Mouse (Mus musculus): Measurements from ENCODE around the gene Zfr. TPM values are rescaled to one million over a fixed set of nuclear protein-coding genes. Genes with fewer than 3 reads are reported as not detected.

Gene Zfr
- polyA plus RNA-seq, 1 experiment from 2014 or later, result 85.9 TPM

GRCm38 (mm10) chr15:12204319-12205159, 86.9 kb downstream of the Zfr start, which contains the start of gene Mtmr12:
Gene Mtmr12, plus strand, starts transcription at chr15:12205028.
- Histone ChIP-seq H3K4me3 (replicated peaks; ENCODE audit: low read length) (peak within 1 kb of the TSS; percentile 88), H3K9me3 (replicated peaks; ENCODE audit: control insufficient read depth, low read length) (no peaks in the 10 kb centered on the region), H3K4me2 (ENCODE audit: low read depth, low read length) (peak within 1 kb of the TSS; percentile 83), H3K27me3 (ENCODE audit: control insufficient read depth, insufficient read depth, low read length) (no peaks in the 10 kb centered on the region), H3K9ac (ENCODE audit: low read length) (peak within 1 kb of the TSS; percentile 97), H3K4me1 (ENCODE audit: control insufficient read depth, insufficient read depth, low read length) (peaks cover 29% of the 10 kb centered on the region), H3K36me3 (ENCODE audit: control insufficient read depth, insufficient read depth, low read length) (0 out of 2 replicates have a peak, but pooled peaks cover 3% of the 10 kb centered on the region), H3K27ac (ENCODE audit: low read length) (peak within 1 kb of the TSS; percentile 93)
- peak; percentile 97 for ATAC-seq (ENCODE audit: insufficient read depth, low FRiP score)
- WGBS, result under 1% methylated on average over 58 of the region's 58 CpGs

GRCm38 (mm10) chr15:12205160-12205901, 87.7 kb downstream of the Zfr start:
- peak overlapping the region; percentile 83 for H3K4me2 ChIP-seq (ENCODE audit: low read depth, low read length)
- 0 out of 2 replicates have a peak, but pooled peaks cover 3% of the 10 kb centered on the region for H3K36me3 ChIP-seq (ENCODE audit: control insufficient read depth, insufficient read depth, low read length)
- H3K27ac ChIP-seq (ENCODE audit: low read length), result peak overlapping the region; percentile 93
- H3K9me3 ChIP-seq (replicated peaks; ENCODE audit: control insufficient read depth, low read length), result no peaks in the 10 kb centered on the region
- WGBS, result under 1% methylated on average over 66 of the region's 73 CpGs
- peaks cover 35% of the 10 kb centered on the region for H3K4me1 ChIP-seq (ENCODE audit: control insufficient read depth, insufficient read depth, low read length)
- H3K4me3 ChIP-seq (replicated peaks; ENCODE audit: low read length), result peak overlapping the region; percentile 88
- ATAC-seq (ENCODE audit: insufficient read depth, low FRiP score), result peak; percentile 75
- H3K9ac ChIP-seq (ENCODE audit: low read length), result peak overlapping the region; percentile 97
- no peaks in the 10 kb centered on the region for H3K27me3 ChIP-seq (ENCODE audit: control insufficient read depth, insufficient read depth, low read length)

- Histone ChIP-seq H3K4me3 (replicated peaks; ENCODE audit: low read length) (peak overlapping the region; percentile 88), H3K9ac (ENCODE audit: low read length) (peak overlapping the region; percentile 97), H3K4me1 (ENCODE audit: control insufficient read depth, insufficient read depth, low read length) (peaks cover 35% of the 10 kb centered on the region), H3K36me3 (ENCODE audit: control insufficient read depth, insufficient read depth, low read length) (0 out of 2 replicates have a peak, but pooled peaks cover 3% of the 10 kb centered on the region), H3K27ac (ENCODE audit: low read length) (peak overlapping the region; percentile 93; the same call in 1 of the 2 replicates), H3K9me3 (replicated peaks; ENCODE audit: control insufficient read depth, low read length) (no peaks in the 10 kb centered on the region), H3K27me3 (ENCODE audit: control insufficient read depth, insufficient read depth, low read length) (no peaks in the 10 kb centered on the region), H3K4me2 (ENCODE audit: low read depth, low read length) (peak overlapping the region; percentile 83)
- no peak for ATAC-seq (ENCODE audit: insufficient read depth, low FRiP score)
- WGBS, result 28% methylated on average over 14 of the region's 14 CpGs
Observed at GRCm38 (mm10) chr15:12205902-12206645, 88.4 kb downstream of the Zfr start.

- Histone ChIP-seq H3K4me3 (replicated peaks; ENCODE audit: low read length) (peak overlapping the region; percentile 88; the same call in 1 of the 2 replicates), H3K27ac (ENCODE audit: low read length) (no peak overlapping the region)
Observed at GRCm38 (mm10) chr15:12206646-12207222, 89.1 kb downstream of the Zfr start.

GRCm38 (mm10) chr15:12207556-12208090, 90.0 kb downstream of the Zfr start:
- Histone ChIP-seq H3K27ac (ENCODE audit: low read length) (0 out of 2 replicates have a peak overlapping the region, but pooled peaks have one; percentile 11), H3K4me3 (replicated peaks; ENCODE audit: low read length) (no peak overlapping the region), H3K27me3 (ENCODE audit: control insufficient read depth, insufficient read depth, low read length) (no peaks in the 10 kb centered on the region), H3K36me3 (ENCODE audit: control insufficient read depth, insufficient read depth, low read length) (0 out of 2 replicates have a peak, but pooled peaks cover 3% of the 10 kb centered on the region), H3K9ac (ENCODE audit: low read length) (no peak overlapping the region), H3K9me3 (replicated peaks; ENCODE audit: control insufficient read depth, low read length) (no peaks in the 10 kb centered on the region), H3K4me1 (ENCODE audit: control insufficient read depth, insufficient read depth, low read length) (peaks cover 35% of the 10 kb centered on the region), H3K4me2 (ENCODE audit: low read depth, low read length) (0 out of 2 replicates have a peak overlapping the region, but pooled peaks have one; percentile 11)
- no peak for ATAC-seq (ENCODE audit: insufficient read depth, low FRiP score)
- WGBS, result 45% methylated on average over 6 of the region's 6 CpGs

More at GRCm38 (mm10) chr15:12206646-12207222, 89.1 kb downstream of the Zfr start:
- Histone ChIP-seq H3K36me3 (ENCODE audit: control insufficient read depth, insufficient read depth, low read length) (0 out of 2 replicates have a peak, but pooled peaks cover 3% of the 10 kb centered on the region), H3K9ac (ENCODE audit: low read length) (no peak overlapping the region), H3K4me2 (ENCODE audit: low read depth, low read length) (0 out of 2 replicates have a peak overlapping the region, but pooled peaks have one; percentile 11), H3K27me3 (ENCODE audit: control insufficient read depth, insufficient read depth, low read length) (no peaks in the 10 kb centered on the region), H3K4me1 (ENCODE audit: control insufficient read depth, insufficient read depth, low read length) (peaks cover 35% of the 10 kb centered on the region), H3K9me3 (replicated peaks; ENCODE audit: control insufficient read depth, low read length) (no peaks in the 10 kb centered on the region)
- no peak for ATAC-seq (ENCODE audit: insufficient read depth, low FRiP score)
- 67% methylated on average over 7 of the region's 7 CpGs for WGBS

GRCm38 (mm10) chr15:12211577-12211976, 93.9 kb downstream of the Zfr start:
- no peak overlapping the region for H3K4me3 ChIP-seq (replicated peaks; ENCODE audit: low read length)
- WGBS, result 76% methylated on average over 8 of the region's 8 CpGs
- no peak overlapping the region for H3K9ac ChIP-seq (ENCODE audit: low read length)
- H3K4me1 ChIP-seq (ENCODE audit: control insufficient read depth, insufficient read depth, low read length), result peaks cover 23% of the 10 kb centered on the region
- no peak overlapping the region for H3K4me2 ChIP-seq (ENCODE audit: low read depth, low read length)
- H3K9me3 ChIP-seq (replicated peaks; ENCODE audit: control insufficient read depth, low read length), result no peaks in the 10 kb centered on the region
- no peaks in the 10 kb centered on the region for H3K27me3 ChIP-seq (ENCODE audit: control insufficient read depth, insufficient read depth, low read length)
- no peak for ATAC-seq (ENCODE audit: insufficient read depth, low FRiP score)
- 0 out of 2 replicates have a peak, but pooled peaks cover 3% of the 10 kb centered on the region for H3K36me3 ChIP-seq (ENCODE audit: control insufficient read depth, insufficient read depth, low read length)
- H3K27ac ChIP-seq (ENCODE audit: low read length), result no peak overlapping the region

- Histone ChIP-seq H3K36me3 (ENCODE audit: control insufficient read depth, insufficient read depth, low read length) (0 out of 2 replicates have a peak, but pooled peaks cover 3% of the 10 kb centered on the region), H3K9me3 (replicated peaks; ENCODE audit: control insufficient read depth, low read length) (no peaks in the 10 kb centered on the region), H3K4me3 (replicated peaks; ENCODE audit: low read length) (no peak overlapping the region), H3K4me1 (ENCODE audit: control insufficient read depth, insufficient read depth, low read length) (peaks cover 17% of the 10 kb centered on the region), H3K27me3 (ENCODE audit: control insufficient read depth, insufficient read depth, low read length) (no peaks in the 10 kb centered on the region), H3K4me2 (ENCODE audit: low read depth, low read length) (no peak overlapping the region), H3K27ac (ENCODE audit: low read length) (no peak overlapping the region), H3K9ac (ENCODE audit: low read length) (no peak overlapping the region)
- no peak for ATAC-seq (ENCODE audit: insufficient read depth, low FRiP score)
- 79% methylated on average over 1 of the region's 1 CpGs for WGBS
Observed at GRCm38 (mm10) chr15:12212266-12212665, 94.6 kb downstream of the Zfr start.

Measured in stomach, embryonic 16.5 days (tissue).